Mouse (Mus musculus) ES-Bruce4 (cell line): ENCODE data around the gene Cntn5.

Source experiments
- CTCF ChIP-seq: IDR thresholded peaks from one replicate; pipeline ENCODE4 v1.8.1; 2011; ENCODE audit warnings: low read depth, low read length
- EP300 ChIP-seq: IDR thresholded peaks from 2 replicates; pipeline ENCODE4 v1.6.1; 2011; ENCODE audit warnings: low read depth, low read length; ENCODE audit not compliant: insufficient read depth

- no peak for TF ChIP-seq CTCF
- TF ChIP-seq EP300: no peak
These were observed 535.6 kb downstream of the Cntn5 start for GRCm38 (mm10) chr9:10368971-10369370.
